Mouse (Mus musculus) layer of hippocampus, adult 11-12 months (tissue): Measurements from ENCODE around the gene Sptan1.
"Not testable (repeated sequence)": the region's sequence is repeated elsewhere in the genome, so short reads cannot be mapped to it uniquely, and the experiment has no call there.

Experiments used
- DNase-seq: peaks from one replicate; pipeline ENCODE4 v3.0.0; 2022; ENCODE audit warnings: low spot score

The Sptan1 gene

DNA sequence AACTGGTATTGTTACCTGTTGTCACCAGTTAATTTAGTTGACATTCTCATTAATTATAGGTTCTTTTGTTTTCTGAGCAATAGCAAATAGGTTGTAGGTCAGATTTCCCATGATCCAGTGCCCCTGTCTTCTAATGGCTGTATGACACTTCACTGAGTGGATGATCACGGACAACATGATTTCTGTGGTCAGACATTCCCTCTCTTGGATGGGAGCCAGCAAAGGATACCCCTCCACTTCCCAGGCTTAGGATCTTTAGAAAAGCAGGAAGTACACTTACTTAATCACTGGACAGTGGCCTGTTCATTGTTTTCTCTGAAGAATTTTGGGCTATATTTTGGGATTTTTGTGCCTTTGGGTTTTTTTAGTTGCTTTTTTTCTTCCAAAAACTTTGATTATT, 43.7 kb downstream of the Sptan1 start:
- DNase-seq: no peak

DNA sequence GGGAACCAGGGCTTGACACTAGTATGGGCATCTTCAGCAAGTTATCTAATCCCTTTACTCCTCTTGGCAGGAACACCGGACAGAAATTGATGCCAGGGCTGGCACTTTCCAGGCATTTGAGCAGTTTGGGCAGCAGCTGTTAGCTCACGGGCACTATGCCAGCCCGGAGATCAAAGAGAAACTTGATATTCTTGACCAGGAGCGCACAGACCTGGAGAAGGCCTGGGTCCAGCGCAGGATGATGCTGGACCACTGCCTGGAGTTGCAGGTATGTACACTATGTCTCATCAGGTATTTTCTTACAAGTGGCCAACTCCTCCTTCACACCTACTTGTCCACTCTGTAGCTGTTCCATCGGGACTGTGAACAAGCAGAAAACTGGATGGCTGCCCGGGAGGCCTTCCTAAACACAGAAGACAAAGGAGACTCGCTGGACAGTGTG, 45.5 kb downstream of the Sptan1 start:
- peak; percentile 41 for DNase-seq

DNA sequence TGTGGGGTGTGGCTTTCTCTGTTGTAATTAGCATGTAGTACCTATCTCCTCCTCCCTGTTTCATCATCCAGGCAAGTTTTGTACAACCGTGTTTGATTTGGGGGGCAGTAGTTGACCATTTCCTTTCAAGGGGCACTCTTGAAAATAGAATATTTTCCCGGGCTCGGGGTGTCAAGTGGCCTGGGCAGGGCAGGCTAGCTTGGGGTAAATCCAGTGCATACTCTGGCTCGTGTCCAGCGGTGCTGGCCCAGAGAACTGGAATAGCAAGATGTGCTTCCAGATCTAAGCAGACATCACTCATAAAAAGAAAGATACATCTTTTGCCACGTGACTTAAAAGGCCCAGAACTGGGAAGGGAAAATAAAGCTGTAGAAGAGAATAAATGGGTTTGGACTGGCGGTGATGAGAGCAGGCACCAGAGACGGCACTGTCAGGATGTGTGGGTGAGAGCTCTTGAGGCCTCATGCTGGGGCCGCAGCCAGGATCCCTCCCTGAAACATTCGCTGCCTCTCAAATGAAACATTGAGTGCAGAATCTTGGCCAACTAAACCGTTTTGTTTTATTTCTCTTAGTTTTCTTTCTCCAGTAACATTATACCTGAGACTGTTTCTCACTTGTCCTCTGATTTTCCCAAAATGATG, 49.1 kb downstream of the Sptan1 start:
- peak; percentile 42 for DNase-seq

DNA sequence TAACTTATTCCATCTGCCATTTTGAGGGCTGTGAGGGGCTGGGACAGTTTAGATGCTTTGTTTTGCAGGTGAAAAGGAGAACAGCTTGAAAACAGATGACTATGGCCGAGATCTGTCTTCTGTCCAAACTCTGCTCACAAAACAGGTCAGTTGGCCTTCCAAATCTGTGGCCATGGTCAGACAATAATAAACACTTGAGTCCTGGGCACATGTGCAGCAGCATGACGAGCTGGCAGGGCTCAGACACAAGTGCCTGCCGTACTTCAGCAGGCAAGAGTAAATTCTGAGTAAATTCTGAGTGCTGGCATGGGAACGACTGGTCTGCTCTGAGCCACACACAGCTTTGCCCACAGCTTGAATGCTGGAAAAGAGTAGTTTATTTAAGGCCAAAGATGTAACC, 60.1 kb downstream of the Sptan1 start:
- DNase-seq: no peak

DNA sequence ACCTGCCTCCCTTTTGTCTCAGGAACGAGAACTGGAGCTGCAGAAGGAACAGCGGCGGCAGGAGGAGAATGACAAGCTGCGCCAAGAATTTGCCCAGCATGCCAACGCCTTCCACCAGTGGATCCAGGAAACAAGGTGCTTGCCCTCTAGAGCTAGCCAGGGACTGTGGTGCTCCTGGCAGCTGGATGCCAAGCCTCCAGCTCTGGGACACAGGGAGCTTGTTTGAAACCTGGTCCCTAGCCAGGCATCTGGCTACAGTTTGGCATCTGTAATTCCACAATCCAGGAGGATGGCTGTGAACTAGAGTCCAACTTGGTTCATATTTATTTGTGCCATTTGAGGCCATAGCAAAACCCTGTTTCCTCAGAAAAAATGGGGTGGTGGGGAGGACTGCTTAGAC, 61.6 kb downstream of the Sptan1 start:
- DNase-seq: no peak

DNA sequence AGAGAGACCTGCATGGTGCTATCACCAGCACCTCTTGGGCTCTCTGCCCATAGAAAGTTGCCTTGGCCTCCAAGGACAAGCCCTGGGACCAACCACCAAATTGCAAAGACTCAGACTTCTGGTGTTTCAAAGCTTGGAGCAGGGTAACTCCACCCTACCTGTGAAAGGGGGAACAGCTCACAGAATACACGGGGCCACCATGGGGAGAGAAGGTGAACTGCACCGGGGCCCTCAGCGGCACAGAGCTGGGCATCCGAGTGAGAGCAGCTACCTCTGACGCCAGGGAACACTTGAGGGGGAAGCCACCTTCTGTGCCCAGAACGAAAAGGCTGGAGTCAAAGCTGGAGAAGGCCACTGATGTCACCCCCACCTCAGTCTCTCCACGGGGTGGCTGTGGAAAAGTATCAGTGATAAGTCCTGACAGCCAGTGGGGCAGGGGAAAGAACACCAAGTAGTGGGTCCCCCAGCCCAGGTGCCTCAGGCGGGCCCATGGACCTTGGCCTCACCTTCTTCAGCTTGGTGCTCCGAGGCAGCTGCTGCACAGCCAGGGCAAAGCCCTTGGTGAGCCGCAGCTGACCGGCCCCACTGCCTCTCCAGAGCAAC, 67.0 kb downstream of the Sptan1 start:
- peak; percentile 28 for DNase-seq

DNA sequence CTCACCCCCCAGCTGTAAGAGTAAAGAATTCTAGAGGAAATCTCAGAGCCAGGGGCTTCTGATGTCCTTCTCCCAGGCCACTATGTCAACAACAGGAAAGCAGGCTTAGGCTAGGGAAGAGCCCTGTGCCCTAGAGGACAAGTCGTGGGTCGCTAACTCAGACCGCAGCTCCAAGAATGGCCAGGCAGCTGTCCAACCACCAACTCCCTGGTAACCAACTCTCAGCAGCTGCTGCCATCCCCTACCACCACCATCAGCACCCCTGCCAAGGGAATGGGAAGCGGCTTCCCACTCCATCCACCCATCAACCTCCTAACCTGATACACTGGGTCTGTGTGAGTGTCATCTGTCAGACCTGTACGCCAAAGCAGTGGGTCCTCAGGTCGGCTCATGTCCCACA, 67.6 kb downstream of the Sptan1 start:
- peak; percentile 18 for DNase-seq

DNA sequence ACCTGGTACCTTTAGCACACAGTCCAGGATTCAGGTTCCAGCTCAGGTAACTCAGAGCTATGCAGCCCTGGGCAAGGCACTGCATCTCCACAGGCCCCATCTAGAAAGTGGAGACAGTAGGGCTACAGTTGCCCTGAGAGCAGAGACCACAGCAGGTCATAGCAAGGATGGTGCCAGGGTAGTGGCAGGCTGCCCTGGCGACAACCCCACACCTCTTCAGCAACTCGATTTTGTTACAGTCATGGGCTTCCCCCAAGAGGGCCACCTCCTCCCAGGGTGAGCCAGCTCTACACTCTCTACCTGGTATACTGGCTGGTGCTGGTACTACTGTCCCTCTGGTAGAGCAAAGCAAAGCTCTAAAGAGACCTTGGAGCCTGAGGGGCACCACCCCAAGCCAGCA, 72.4 kb downstream of the Sptan1 start:
- DNase-seq: no peak

DNA sequence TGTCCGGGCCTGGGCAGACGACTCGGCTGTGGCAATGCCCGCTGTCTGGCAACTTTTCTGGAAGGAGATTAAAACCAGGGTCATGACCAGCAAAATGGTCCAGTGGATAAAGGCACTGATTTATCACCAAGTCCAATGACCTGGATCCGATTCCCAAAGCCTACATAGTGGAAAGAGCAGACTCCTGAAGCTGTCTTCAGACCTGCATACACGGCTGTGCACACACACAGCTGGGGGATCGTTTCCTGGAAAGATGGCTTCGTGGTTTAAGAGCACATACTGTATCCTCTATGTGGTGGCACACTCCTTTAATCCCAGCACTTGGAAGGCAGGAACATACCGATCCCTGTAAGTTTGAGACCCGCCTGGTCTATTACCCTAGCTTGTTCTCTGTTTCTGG, 73.0 kb downstream of the Sptan1 start:
- DNase-seq: no peak

DNA sequence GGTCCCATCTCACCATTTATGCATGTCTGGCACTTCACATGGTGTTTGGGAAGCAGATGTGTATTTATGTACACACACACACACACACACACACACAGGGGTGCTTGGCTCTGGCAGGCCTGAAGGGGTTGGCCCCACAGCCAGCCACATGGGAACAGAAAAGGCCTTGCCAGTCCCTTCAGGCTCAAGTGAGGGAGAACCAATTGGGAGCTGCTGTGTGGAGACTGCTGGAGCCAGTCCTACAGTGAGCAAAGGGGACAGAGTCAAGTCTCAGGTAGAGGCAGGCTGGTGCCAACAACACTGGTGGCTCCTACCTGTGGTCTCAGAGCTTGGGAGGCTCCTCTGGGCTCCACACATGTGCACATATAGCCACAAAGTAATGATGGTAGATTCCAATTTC, 74.3 kb downstream of the Sptan1 start:
- no peak for DNase-seq

DNA sequence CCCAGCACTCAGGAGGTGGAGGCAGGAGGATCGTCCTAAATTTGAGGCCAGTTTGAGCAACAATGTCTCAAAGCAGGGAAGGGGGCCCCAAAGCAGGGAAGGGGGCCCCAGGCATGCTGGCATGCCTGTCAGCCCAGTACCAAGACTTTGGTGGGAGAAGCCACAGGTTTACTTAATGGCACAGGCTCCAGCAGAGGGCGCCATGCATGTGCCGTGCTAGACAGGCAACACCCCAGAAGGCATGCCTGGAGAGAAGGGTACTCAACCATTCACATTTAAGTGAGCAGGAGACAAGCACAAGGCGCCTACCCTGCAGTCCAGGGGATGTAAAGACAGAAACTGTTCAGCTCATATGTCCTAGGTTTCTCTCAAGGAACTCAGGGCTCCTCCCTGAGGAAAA, 77.1 kb downstream of the Sptan1 start:
- peak; percentile 78 for DNase-seq

DNA sequence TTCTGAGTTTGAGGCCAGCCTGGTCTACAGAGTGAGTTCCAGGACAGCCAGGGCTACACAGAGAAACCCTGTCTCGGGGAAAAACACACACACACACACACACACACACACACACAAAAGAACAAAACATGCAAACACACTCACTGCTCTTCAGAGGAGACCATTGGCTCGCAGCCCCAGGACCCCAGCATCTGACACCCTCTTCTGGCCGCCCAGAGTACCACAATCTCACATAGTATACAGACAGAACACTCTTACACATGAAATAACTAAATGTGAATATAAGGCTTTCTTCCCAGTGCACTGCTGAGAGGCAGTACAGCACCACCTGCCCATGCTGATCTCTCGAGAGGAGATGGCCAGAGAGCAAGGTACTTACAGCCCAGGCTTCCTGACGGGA, 79.2 kb downstream of the Sptan1 start:
- DNase-seq: no peak

DNA sequence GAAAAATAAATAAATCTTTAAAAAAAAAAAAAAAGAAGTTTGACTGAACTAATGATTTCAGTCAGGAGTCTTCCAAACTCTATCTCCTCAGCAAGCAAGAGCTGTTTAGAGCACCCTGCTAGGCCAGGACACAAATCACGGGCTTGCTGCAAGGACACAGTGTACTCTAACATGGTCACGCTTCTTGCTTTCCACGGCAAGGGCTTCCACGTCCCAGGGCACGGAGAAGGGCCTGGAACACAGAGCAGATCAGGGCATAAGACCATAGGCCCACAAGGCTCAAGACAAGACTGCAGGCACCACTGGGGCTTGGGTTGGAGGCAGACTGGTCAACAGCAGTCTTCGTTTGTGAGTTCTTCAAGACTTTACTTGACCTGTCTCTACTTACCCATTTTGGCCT, 81.8 kb downstream of the Sptan1 start:
- DNase-seq: no peak

DNA sequence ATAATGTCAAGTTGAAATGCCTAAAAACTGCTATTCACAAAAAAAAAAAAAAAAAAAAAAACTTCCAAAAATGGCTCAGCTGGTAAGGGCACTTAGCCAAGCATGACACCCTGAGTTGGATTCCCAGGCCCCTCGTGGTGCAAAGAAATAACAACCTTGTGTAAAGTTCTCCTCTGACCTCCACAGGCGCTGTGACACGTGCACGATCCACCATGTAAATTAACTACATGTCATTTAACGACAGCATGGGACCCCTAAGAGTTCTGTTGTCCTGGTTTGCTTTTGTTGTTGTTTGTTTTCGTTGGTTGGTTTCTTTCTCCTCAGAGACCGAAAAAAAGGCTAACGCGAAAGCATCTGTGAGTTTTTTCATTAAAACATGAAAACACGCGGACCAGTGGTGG, 82.7 kb downstream of the Sptan1 start:
- no peak for DNase-seq

DNA sequence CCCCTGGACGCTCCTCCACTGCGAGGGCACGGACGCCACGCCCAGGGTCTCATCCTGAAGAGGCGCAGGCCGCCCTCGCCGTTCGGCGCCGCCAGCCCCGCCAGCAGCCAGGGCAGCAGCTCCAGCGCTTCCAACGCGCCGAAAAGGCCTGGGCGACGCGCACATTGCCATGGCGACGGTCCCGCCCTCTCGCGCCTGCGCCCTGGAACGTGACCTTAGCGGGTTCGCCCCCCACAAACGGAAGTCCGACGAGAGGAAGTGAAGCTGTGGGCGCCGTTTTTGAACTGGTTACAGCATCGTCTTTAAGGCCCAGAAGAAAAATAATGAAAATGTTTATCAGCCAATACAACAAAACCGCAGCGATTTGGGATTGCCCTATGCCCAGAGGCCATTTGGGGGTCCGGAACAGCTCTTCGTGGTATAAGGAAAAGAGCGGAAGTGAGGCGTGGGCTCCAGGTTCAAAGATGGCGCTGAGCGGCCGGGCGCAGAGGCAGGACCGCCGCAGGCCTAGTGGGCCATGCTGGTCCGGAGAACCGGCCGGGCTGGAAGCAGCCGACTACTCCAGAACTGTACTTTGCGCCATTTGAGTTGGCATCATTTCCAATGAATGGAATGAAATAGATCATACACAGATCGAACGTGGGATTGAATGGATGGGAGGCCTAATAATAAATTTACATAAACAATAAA, 83.5 kb downstream of the Sptan1 start, which contains the start of gene Wdr34:
TSS of gene Wdr34 (minus strand) at position 183 of the 690 bp plus-strand sequence.
- DNase-seq: peak; percentile 97

DNA sequence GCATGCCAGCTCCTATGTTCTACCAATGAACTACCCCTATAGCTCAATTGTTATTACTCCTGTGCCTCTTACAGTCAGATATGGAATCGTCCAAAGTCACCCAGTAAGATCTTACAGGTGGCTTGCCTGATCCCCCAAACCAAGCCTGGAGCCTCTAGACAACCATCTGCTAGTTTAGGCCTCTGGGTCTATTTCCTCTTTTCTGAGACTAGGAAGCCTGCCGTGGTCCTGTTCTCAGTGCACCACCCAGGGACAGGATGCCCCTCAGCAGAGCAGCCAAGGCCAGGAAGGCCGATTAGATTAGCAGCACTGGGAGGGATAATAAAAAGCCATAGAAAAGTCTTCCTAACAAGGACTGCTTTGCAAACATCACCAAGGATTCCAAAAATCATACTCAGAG, 84.5 kb downstream of the Sptan1 start:
- no peak for DNase-seq

DNA sequence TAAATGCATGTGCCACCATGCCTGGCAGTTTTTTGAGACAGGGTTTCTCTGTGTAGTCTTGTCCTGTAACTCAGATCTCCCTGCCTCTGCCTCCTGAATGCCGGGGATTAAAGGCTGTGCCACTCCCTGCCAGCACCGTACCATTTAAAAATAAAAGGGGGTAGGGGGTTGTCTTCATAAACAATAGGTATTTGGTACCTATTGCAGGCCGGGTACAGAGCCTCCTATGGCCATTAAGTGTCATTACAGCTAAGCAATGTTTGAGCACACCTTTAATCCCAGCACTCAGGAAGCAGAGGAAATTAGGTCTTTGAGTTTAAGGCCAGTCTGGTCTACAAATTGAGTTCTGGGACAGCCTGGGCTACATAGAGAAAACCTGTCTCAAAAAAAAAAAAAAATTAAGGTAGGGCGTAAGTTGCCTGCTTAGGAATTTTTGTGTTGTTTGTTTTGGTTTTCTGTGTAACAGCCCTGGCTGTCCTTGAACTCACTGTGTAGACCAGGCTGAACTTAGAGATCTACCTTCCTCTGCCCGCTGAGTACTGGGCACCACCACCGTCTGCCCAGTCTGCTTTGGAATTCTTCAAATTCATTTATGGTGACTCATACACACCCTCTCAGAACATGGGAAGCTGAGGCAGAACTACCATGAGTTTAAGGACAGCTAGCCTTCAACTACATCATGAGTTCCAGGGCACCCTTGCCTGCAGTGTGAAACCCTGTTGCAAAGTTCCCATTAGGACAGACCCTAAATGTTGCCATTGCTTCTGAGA, 86.8 kb downstream of the Sptan1 start:
- DNase-seq: no peak

DNA sequence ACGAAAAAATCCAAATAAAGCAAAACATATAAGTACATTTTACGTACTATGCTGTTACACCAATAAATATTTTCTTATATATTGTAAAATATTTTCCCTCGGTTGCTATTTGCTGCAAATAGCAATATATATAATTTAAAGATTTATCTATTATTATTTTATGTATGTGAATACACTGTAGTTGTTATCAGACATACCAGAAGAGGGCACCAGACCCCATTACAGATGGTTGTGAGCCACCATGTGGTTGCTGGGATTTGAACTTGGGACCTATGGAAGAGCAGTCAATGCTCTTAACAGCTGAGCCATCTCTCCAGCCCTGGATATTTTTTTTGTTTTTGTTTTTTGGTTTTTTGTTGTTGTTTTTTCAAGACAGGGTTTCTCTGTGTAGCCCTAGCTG, 90.0 kb downstream of the Sptan1 start:
- not testable (repeated sequence) for DNase-seq

DNA sequence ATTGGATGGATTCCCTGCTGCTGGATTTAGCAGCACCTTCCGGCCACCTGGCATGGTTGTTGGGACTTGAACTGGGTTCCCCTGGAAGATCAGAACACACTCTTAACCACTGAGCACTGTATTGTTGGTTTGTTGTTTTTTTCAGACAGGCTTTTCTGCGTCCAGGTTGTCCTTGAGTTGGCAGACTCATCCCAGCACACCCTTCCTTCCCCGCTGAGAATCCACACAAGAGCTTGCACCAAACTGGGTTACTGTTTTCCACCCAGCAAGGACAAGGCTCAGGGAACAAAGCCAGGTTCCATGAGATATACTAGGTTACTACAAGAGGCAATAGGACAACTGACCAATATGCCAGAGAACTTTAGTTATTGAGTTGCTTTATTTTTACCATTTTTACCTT, 91.4 kb downstream of the Sptan1 start:
- no peak for DNase-seq

DNA sequence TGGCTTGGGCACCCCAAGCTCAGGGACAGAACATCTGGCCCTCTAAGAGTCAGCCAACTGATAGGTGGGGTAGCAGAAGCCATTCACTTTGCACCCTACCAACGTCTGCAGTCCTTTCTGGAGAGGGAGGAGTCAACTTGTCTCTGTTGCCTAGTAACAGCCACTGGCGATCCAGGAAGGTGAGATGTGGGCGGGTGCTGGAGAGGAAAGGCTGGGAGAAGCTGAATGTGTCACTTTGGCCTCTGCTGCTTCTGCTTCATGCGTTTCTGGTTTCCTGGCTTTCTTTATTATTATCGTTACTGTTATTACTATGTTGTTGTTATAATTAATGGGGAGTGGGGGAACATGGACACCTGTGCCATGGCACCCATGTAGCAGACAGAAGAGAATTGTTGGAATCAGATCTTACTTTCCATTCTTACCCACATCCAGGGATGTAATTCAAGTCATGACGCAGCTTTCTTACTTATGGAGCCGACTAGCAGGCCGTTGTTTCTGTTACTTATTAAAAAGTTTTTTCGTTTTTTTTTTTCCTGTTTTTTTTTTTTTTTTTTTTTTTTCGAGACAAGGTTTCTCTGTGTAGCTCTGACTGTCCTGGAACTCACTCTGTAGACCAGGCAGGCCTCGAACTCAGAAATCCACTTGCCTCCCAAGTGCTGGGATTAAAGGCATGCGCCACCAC, 92.0 kb downstream of the Sptan1 start, which contains the start of gene Set:
TSS of gene Set (plus strand) at position 156 of the 682 bp plus-strand sequence.
- DNase-seq: no peak

DNA sequence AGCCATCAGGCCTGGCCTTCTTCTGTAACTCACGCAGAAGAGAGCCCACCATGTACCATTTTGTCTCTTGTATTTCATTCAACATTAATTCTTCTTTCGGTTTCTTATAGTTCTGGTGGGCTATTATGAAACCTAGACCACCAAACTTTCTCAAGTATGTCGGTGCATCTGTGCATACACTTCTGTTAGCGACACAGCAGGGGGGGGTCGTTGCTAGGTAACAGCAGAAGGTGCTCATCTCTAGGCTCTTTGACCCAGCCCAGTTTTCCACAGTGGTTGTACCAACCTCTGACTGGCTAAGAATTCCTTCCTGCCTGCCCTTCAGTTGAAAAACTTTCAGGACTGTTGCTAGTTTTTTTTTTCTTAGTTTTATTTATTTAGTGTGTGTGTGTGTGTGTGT, 93.1 kb downstream of the Sptan1 start:
- DNase-seq: no peak
